Mouse (Mus musculus) megakaryocyte progenitor cell, adult 5-6 weeks (primary cell): ENCODE data around the gene Gpr183. TPM values are rescaled to one million over a fixed set of nuclear protein-coding genes. Genes with fewer than 3 reads are reported as not detected.

Source experiments
- ATAC-seq: replicated peaks from 2 replicates; pipeline ENCODE4 v1.8.0; 2016; ENCODE audit warnings: mild to moderate bottlenecking, moderate TSS enrichment, inconsistent platforms; ENCODE audit not compliant: poor library complexity
- total RNA-seq, 2 experiments: library from RNA; stranded (forward) in 1 of 2; stranded (reverse) in 1 of 2; fragments of 157-497, 149-512 nt in 1 of 2; fragments of 200-1000 nt in 1 of 2; gene quantifications; 2 replicates each; pipeline versions ENCODE4 v1.2.3 to v1.2.4; 2015 to 2017

Gene Gpr183
- total RNA-seq, 2 experiments from 2014 or later: 3.5 to 4.0 TPM

DNA sequence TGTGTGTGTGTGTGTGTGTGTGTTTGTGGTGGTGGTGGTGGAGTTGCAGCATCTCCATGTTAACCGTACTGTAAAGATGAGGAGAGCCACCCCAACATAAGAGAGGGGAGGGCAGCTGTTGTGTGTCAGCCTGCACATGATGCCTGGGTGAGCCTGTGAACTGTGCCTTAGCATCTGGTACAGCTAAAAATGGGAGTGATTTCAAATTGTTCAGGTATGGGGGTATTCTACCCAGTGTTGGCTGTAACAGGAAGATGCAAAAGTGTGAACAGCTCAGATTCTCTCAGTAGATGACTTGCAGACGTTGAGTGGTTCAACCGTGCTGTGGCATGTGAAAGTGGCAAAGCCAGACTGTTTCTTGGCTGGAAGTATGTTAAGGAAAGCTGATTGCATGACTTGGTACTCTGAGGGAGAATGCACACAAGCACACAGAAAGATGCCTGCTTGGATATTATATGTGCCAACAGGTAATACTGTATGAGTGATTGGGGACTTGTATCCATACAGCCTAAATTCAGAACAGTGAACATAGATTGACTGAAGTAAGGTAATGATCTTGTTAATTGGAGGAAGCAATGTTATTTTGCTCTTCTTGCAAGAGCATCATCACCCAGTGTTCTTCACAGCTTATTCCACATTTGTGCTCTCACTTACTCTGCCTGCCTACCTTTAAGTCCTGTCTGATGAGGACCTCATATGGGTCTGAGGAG lies 6.8 kb downstream of the Gpr183 start:
- ATAC-seq: no peak

GRCm38 (mm10) chr14:121957176-121957871 lies 7.7 kb downstream of the Gpr183 start:
- ATAC-seq: 0 out of 2 replicates have a peak, but pooled peaks have one; percentile 18

GRCm38 (mm10) chr14:121956291-121956690 lies 8.7 kb downstream of the Gpr183 start:
- ATAC-seq: no peak

GRCm38 (mm10) chr14:121955176-121955795 lies 9.7 kb downstream of the Gpr183 start:
- no peak for ATAC-seq

- no peak for ATAC-seq
These were observed 10.4 kb downstream of the Gpr183 start for GRCm38 (mm10) chr14:121954608-121955007.

DNA sequence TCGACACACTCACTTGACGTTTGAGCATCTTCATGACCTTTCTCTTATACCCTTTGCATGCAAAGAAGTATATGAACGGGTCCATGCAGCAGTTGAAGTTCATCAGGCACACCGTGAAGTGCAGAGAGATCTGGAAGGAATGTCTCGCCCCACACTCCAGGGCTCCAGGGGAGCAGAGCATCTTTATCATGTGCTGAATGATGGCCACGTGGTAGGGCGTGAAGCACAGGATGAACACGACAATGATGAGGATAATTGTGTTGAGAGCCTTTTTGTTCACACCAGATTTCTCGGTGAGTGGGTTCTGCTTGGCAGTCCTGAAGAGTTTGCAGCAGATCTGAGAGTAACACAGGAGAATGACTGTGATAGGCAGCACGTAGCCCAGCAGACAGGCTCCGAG lies 10.9 kb downstream of the Gpr183 start:
- ATAC-seq: no peak

DNA sequence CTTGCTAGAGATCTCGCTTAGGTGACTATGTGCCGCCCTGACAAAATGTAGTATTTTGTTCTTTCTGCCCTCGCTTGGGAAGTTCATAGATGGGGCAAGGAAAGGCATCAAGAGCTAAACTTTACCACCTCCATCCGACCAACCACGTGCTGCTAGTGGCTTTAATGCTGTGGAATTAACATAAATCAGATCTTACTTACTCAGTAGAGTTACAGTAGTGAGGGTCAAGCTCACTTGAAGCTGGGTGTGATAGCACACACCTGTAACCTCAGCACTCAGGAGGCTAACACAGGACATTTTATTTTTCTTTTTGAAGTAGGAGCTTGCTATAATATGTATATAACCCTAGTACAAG lies 13.0 kb downstream of the Gpr183 start:
- ATAC-seq: no peak

GRCm38 (mm10) chr14:121951399-121952045 lies 13.5 kb downstream of the Gpr183 start:
- peak; percentile 67 for ATAC-seq

- ATAC-seq: 0 out of 2 replicates have a peak, but pooled peaks have one; percentile 22
These were observed 15.1 kb downstream of the Gpr183 start for GRCm38 (mm10) chr14:121949897-121950296.

- ATAC-seq: no peak
These were observed 15.6 kb downstream of the Gpr183 start for GRCm38 (mm10) chr14:121949436-121949835.

- ATAC-seq: no peak
These were observed 17.0 kb downstream of the Gpr183 start for GRCm38 (mm10) chr14:121947966-121948365.

GRCm38 (mm10) chr14:121947201-121947760 lies 17.7 kb downstream of the Gpr183 start:
- no peak for ATAC-seq

- ATAC-seq: no peak
These were observed 18.3 kb downstream of the Gpr183 start for GRCm38 (mm10) chr14:121946728-121947127.

DNA sequence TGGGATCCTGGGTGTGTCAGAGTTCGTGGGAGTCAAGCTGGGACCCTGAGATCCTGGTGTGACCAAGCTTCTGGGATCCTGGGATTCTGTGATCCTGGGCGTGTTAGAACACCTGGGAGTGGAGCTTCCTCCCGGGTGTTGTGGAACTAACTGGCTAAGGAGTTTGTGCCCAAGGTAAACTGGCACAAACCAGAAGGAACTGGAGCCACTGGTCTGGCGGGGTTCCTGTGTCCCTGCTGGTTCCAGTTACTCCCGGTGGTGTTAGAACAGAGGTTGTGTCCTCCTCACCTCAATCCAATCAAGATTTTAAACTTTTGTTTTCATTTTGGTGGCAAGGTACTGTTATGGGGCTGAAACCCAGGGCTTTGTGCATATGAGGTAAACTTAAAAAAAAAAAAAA lies 18.9 kb downstream of the Gpr183 start:
- no peak for ATAC-seq

- ATAC-seq: no peak
These were observed 25.4 kb downstream of the Gpr183 start for GRCm38 (mm10) chr14:121939582-121939981.

DNA sequence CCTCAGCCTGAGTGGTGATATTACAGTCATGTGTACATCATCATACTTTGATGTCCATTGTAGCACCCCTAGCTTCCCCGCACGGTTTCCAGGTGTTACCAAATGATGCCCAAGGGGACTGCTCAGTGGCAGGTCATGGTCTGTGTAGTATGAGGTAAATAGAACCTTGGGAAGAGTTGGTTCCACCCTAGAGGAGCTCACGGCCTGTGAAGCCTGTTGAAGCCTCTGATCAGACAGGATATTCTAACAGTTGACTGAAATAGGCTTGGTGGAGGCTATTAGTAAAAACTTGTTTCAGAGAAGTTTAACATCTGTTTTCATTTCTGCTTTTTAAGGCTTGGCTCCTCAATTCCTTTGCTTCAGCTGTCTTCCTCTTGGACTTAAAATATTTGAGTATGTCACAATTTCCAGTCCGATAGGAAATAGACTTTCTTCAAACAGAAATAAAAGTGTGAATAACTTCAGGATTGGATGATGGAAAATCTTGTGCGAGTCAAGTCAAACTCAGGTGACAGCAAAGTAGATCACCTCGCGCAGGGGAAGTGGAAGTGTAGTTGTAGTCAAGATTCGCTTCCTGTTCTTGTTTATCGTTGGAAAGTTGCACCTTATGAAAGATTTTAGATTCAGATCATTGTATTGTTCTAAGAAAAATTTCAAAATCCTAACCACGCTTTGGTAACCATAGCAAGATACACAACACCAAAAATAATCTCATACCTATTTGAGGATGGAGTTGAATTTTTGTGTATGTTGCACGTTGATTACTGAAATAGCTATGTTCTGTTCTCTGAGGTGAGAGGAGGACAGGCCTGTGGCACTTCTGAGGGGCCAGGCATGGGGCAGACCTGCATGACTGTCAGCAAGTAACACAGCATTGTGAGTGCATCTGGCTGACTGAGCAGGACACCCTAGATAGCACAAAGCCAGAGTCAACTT lies 26.5 kb downstream of the Gpr183 start:
- peak; percentile 50 for ATAC-seq

DNA sequence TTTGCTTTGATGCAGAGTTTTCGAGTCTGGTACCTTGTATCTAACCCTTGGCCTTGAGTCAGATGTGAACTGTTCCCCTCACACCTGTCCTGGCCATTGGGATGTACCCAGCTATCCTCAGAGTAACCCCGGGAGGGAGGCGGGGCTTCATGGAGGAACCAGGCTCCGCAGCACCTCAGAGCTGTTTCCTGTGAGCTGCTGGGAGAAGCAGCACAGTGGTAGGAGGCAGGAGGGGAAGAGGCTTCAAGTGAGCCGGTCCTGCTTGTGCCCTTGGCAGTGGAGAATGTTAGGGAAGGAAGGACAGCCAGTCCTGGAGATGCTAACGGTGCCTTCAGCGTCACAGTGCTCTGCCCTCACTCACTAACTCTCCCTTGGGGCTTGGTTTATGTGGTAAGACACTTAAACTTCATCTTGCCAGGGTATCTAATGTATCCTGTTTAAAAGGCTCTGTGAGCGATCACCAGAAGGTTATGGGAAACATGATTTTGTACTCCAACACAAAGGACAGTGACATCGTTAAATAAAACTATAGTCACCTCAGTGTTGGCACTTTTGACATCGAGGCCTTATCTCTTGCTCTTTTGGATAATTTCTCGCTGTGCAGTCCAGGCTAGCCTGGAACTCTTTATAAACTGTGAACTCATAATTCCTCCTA lies 27.3 kb downstream of the Gpr183 start:
- ATAC-seq: peak; percentile 57

- no peak for ATAC-seq
These were observed 28.1 kb downstream of the Gpr183 start for GRCm38 (mm10) chr14:121936856-121937255.

- ATAC-seq: no peak
These were observed 28.6 kb downstream of the Gpr183 start for GRCm38 (mm10) chr14:121936356-121936755.

GRCm38 (mm10) chr14:121934597-121934946 lies 30.4 kb downstream of the Gpr183 start:
- ATAC-seq: peak; percentile 60
